Mouse (Mus musculus): ENCODE measurements around the gene Rcbtb2.
A peak's percentile ranks its signal among the peaks of the same experiment; 100 is the strongest.
"Not testable (repeated sequence)": the region's sequence is repeated elsewhere in the genome, so short reads cannot be mapped to it uniquely, and the experiment has no call there.

Gene Rcbtb2

DNA sequence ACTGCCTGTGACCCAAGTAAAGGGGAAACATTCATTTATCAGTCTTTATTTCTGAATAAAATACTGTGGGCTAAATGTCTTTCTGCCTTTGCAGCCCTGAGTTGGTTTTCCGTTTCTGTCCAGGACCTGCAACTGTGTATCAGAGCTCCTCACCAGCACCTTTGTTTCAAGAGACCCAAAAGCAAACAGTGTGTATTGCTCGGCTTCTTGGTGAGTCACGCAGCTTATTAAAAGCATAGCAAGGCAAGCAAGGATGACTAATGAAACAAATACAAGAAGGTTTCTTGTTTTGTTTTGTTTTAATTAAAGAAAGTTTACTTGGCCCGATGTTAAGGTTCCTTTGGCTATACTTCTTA is at the start of gene Rcbtb2:
Gene Rcbtb2 (plus strand): TSS at position 115 of the 356 bp plus-strand sequence.
- no peak for DNase-seq

DNA sequence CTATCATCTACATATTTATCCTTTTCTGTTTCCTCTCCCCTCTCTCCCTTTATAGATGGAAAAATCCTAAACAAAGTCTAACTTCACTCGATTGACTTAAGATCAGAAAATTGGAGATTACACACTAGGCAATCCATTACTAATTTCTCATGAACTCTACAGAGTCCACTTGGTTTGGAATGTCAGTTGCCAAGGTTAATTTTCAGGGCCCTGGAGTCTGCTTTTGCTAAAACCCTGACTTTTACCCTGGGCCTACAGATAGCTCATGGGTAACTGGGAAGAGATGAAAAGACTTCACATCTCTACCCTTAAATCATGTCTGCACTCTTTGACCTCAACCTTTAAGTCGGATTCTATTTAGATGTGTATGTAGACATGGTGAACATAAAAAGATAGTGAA is 39.3 kb upstream of the Rcbtb2 start:
- no peak for DNase-seq

DNA sequence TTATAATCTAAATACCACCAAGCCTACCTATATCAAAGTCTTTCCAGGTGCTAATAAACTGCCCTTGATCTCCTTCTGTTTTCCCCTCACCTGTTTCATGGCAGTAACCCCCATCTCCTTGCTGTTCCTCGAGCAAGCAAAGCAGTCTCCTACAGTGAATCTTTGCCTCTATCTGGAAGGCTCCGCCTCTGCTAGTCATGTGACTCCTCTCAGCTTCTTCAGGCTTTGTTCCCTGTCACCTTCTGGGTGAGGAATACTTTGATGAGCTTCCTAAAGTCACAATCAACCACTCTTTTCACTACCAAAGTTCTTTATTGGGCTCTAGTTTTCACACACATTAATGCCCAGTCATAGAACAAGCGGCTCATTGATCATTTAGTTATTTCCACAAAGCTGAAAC is 36.4 kb upstream of the Rcbtb2 start:
- DNase-seq, result no peak

DNA sequence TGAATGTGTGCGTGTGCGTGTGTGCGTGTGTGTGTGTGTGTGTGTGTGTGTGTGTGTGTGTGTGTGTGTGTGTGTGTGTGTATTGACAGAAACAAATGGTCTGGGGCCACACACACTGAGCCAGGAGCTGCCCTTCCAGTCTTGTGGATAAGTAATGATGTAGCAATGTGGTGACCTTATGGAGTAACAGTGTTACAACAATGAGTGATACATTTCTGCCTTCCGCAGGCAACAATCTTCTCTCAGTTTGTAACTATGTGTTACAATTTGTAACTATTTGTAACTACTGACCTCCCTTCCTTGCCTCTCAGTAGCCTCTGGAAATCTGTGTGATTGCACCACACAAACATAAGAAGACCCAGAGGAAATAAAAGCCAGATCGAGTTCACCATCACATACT is 35.6 kb upstream of the Rcbtb2 start:
- DNase-seq, result no peak

DNA sequence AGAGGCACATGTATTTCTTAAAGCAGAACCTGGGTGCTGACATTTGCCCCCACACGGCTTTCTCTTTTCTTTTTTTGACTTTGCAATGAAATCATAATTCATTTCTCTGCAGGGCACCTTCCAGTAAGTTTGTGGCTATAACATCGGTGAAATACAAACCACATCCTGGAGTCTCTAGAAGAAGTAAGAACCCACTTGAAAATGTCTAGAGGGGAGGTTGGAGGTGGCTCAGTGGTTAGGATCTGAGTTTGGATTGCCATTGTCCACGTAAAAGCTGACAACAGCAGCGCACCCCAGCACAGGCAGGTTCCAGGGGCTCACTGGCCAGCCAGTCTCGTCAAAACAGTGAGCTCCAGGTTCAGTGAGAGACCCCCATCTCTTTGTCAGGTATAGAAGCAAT is 35.1 kb upstream of the Rcbtb2 start:
- no peak for DNase-seq

DNA sequence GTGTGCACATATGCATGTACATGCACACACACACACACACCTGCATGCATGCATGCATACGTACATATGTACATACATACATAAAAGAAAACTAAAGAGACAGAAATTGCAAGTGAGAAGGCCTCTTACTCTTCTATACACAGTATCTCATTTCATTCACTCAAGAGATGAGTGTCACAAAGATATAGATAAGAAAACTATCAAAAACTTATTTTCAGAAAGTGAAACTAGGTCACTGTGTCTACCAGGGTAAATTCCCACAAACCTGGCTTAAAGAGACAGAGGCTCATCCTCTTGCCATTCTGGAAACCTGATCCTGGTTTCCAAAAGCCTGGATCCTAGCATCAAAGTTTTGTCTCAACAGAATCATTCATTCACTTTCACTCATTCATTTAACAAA is 34.6 kb upstream of the Rcbtb2 start:
- no peak for DNase-seq

DNA sequence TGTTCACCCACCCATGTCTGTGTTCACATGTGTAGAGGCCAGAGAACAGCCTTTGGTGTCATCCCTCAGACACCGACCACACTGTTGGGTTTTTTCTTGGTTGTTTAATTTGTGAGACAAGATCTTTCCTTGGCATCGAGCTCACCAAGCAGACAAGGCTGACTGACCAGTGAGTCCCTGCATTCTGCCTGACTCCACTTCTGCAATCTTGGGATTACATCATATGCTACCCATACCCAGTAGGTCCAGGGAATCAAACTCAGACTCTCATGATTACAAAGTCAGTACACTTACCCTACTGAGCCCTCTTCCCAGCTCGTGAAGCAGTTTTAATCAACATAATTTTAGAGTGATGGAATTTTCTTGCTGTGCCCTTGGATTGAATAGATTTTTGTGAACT is 30.0 kb upstream of the Rcbtb2 start:
- DNase-seq, result no peak

DNA sequence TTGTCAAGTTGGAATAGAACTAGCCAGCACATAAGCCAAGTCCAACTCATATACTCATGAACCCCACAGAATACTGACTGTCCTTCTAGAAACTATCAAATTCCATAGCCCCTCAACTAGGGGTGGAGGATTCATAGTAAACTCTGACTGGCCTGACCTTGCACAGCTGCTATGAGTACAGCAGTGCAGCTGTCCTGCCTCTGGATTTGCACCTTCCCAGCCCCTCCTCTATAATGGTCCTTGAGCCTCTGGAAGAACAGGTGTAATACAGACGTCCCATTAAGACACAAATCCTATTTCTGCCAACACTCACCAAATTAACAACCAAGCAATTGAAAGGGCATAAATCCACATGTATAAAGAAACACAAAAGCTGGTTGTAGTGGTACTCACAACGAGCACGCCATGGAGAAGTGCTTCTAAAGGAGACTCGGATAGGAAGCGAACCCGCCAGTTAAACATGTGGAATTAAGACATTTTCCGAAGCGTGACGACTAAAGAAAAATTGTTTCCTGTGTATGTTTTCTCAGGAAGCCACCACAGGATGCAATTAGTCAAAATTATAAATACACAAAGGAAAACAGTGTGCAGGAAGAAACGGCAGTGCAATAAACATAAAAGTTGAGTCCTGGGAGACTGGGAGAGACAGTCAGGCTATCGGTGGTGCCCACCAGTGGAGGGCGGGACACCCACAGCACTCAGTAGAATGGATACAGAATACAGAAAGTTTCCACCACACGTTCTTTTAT is 27.9 kb upstream of the Rcbtb2 start:
- DNase-seq, result no peak

DNA sequence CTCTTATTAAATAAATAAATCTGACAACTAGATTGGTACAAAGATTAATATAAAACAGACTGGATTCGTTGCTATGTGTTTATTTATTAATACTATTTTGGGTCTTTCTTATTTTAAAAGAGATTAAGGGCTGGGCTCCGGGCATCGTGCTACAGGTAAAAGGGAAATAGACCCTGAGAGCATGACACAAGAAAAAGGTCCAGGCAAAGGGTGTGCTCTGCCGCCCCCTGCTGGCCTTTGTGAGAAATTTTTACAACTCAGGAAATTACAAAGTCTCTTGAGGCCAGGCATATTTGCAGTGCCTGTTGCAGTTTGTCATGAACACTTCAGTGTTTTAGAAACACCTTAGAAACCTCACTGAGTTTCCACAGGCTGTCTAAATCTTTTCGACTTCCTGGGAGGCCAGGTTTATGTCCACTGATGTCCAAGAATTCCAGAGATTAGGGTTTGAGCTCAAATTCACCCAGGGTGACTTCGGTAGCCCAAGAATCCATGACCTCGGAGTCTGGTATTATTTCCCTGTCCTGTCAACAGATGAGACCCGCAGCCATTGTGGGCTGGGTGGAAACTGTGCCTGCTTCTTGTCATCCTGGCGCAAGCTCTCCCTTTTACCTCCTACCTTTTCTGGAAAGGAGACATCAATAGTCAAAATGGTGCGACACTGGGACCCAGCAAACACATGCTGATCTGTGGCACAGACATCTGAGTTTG is 24.0 kb upstream of the Rcbtb2 start:
- DNase-seq, result peak; percentile 67 to 71

DNA sequence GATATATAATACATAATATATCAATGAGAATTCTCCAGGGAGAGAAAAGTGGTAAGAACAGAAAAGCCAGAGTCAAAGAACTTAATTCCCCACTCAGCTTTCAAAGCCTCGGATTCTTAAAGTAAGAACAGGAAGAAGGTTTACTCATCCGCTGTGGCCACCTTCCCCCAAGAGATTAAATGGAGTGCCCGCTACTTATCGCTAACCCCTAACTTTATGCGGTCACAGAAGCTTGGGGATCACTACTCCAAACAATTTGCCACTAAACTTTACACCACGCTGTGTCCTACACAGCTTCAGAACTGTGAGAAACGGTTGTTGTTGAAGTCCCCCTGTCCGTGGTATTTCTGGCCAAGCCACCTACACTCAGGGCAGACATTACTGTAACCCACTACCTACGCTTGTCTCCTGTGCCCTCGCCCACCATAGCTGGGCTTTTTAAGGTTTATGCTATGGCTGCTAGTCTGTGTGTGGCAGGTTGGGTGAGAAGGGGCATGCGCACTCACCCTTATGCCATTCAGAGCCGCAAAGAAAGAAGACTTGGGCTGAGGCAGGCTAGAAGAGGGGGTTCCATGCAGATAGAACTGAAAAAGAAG is 20.5 kb upstream of the Rcbtb2 start:
- DNase-seq, result no peak

DNA sequence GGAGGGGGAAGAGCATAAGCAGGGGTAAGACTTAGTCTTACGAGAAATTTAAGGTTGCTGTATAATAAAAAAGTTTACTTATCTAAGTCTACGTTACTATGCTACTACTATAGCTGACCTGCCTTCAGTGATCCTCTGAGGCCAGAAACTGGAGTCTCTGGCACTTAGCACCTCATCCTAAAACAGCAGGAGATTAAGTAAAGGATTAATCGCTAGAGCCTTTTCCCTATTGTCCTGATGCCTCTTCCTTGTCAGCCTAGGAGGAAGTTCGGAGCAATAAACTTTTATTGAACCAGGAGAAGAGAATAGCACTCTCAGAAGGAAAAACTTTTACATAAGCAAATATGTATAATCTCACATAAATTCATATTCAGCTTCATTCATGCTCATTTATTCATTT is 19.9 kb upstream of the Rcbtb2 start:
- DNase-seq, result not testable (repeated sequence)

DNA sequence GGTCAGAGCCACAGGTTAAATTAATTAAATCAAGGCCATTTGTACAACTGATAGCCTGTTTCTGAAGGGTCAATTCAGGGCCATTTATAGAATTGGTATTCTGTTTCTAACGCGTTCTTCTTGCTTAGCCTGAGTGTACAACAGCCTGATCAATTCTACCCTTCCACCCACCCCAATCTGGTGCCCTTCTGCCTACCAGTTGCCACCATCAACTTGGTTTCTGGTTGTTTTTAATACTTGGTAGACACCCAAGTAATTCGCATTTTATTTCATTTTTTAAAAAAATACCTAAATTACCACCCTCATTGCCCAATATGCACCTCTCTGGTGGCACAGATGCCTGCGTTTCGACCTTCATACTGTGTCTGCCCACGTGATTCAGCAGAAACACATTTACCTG is 17.9 kb upstream of the Rcbtb2 start:
- no peak for DNase-seq

DNA sequence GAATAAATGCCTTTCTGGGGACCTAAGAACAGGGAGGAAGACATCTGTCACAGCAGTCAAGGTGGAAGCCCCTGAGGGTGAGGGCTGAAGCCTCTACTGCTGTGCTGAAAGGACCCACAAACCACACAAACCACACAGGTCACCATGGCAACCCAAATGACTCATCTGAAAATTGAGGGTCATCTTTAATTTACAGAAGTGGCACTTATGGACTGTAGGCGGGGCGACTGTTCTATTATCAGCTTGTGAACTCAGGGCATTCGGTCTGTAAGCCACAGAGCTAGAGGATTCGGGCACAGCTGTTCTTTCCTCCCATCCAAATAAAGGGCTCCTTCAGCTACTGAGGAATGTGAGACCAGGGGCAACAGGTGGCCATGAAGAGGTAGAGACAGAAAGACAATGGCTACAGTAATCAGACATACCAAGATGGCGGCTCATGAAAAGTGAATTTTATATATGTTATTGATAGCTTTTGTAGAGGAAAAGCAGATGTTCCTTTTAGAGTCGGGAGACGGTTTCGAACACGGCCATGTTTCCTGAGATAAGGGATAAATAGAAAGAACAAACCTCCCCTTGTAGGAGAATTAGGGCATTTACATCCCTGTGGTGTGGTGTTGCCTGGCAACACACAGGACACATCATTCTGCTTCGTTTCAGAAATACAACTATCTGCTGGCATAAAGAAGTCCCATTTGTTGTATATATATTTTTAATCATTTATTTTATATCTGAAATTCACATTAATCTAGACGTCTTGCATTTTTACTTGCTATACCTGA is 17.2 kb upstream of the Rcbtb2 start:
- DNase-seq, result no peak

DNA sequence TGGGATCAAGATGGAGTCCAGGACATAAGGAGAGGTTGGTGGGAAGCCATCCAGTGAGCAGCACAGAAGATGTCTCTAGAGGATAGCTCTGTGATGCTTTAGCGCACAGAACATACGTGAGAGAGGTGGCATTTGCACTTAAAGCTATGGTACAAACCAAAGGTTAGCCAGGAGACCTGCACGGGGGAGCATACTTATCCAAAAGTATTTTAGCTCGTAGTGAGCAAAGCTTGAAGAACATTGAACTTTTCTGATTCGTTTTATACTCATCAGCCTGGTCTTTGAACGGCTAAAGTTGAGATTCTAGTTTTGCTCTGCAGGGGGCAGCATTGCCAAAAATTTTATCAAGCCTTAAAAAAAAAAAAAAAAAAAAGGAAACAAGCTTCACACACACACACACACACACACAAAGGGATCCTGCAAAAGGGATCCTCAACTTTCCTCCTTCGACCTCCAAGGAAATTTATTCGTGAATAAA is 16.6 kb upstream of the Rcbtb2 start:
- DNase-seq, result peak; percentile 75 to 76

DNA sequence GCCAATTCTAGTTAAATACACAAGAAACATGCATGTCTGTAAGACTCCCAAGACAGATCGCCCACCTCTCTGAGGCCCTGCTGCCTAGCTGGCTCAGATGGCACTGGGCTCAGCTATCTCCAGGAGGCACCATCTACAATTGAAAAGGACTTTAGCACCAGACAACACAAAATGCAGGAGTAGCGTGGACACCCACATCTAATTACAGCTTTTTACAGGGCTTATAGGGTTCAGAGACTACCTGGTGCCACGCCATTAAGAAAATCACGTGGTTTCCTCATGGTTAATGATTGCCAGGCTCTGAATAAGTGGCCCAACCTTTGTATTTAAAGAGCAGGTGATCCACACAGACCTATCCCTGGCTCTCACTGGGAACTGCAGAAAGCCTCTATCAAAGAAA is 15.9 kb upstream of the Rcbtb2 start:
- DNase-seq, result peak; percentile 29 to 63

DNA sequence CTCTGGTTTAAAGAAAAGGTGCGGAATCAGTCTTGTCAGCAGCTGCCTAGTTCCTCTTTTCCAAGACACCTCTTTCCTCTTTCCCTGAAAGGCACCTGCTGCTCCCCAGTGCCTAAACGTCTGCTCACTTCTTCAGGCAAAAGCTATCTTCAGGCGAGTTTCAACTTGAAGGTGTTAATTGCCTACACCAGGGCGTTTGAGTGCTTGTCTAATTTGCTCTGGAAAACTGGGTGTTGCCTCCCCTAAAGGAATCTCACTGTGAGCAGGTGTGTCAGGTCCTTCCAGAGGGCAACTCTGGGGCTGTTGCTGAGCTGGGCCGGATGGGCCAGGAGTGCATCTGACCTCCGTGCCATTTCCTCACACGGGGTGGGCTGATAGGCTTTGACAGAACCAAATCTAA is 15.5 kb upstream of the Rcbtb2 start:
- DNase-seq, result no peak

DNA sequence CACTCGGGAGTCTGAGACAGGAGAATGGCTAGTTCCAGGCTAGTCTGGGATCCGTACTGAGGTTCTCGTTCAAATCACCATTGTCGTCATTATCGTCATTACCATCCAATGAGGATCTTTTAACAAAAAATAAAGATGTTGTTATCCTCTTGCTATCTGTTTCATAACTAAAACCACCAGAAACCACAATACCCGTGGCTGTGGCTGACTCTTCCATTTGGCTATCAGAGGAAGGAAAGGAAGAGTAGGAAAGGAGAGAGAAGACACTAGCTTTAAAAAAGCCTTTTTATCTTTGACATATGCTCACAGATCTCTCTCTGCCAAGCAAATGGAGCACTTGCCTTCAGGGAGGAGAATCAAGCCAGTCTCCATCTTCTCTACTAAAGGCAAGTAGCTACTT is 14.9 kb upstream of the Rcbtb2 start:
- DNase-seq, result no peak

DNA sequence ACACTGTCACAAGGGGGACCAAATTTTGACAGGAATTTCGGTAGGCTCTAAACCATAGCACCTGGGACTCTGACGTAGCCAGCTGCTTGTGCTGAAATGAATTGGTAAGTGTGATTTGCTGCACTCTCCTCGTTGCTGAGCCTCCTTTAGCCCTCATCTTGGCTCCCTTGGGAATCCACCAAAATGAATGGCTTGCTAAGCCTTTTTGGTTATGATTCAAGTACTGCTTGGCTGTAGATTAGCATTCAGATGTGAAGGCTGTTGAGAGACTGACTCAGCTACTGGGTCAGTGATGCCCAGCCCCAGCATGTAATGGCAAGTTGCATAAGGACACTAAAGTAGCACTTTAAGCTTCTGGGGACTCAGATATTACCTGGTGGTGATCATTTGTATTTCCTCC is 12.2 kb upstream of the Rcbtb2 start:
- DNase-seq, result no peak

DNA sequence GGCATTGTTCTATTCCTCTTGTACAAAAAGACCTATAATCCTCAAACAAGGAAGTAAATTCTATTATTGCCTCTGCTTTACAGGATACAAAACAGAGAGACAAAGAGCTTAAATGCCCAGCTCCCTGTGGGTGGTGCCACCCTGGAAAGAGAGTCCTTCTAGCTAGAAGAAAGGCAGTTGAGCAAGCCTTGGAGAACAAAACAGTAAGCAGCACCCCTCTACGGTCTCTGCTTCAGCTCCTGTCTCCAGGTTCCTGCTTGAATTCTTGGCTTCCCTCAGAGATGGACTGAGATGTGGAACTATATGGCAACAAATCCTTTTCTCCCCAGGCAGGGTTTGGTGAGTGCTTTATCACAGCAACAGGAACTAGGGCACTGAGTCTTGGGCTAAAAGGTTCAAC is 11.7 kb upstream of the Rcbtb2 start:
- DNase-seq, result no peak

DNA sequence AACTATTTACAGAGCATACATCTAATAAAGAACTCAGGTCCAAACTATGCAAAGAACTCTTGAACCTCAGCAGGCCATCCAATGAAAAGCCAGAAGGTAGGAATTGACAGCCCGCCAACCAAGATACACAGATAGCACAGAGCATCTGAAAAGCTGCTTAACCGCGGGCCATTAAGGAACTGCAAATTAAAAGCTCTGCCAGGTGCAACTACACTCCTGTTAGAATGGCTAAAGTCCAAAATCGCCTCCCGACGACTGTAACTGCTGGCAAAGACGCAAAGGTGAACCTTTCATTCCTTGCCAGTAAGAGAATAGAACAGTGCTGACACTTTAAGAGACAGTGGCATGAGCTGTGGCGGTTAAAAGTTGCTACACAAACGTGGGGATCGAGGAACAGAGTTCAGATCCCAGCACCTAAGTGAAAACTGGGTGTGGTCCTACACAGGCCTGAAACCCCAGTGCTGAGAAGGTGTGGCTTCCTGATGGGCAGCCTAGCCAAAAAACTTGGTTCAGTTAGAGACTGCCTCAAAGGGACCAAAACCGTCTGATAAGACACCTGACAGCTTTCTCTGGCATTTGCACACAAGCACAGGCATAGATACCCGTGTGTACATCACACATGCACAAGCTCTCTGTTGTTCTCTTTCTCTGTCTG is 10.5 kb upstream of the Rcbtb2 start:
- no peak for DNase-seq

DNA sequence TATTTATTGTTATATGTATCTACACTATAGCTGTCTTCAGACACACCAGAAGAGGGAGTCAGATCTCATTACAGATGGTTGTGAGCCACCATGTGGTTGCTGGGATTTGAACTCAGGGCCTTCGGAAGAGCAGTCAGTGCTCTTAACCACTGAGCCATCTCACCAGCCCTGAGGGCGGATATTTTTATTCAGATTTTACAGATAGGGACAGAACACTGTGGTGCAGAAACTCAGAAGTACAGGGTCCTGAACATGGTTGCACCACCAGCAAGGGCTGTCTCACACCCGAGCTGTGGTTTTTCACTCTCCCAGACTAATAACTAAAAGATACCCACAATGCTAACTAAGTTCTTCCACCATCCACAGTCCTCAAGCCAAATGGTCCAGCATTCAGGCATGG is 7.9 kb upstream of the Rcbtb2 start:
- DNase-seq, result not testable (repeated sequence)

DNA sequence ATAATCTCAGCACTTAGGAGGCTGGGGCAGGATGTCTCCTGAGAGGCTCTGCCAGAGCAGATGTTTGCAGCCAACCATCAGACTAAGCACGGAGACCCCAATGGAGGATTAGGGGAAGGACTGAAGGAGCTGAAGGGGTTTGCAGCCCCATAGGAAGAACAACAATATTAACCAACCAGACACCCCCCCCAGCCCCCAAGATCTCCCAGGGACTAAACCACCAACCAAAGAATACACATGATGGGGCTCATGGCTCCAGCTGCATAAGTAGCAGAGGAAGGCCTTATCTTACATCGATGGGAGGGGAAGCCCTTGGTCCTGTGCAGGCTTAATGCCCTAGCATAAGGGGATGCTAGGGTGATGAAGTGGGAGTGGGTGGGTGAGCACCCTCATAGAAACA is 6.5 kb upstream of the Rcbtb2 start:
- DNase-seq, result no peak

DNA sequence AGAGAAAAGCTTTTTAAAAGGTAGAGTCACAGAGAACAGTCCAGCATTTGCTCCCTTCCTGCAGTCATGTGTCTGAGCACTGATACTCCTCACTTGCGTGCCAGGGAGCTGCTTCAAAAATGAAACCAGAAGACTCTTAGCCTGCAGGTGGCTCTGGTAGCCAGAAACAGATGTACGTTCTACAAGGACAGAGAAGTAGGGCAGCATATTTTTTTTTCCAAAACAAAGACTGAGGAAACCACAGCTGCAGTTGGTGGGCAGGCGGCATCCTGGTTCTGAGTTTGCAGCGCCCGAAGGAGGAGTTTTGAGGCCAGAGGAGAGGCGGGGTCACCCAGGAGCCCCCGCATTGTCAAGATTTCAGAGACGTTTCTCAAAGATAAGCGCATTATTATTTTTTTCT is 5.9 kb upstream of the Rcbtb2 start:
- peak; percentile 32 to 49 for DNase-seq
